Mouse (Mus musculus): ENCODE data around the gene Gm16181.

Gm16181 gene

GRCm38 (mm10) chr17:35245731-35246623, 25.3 kb downstream of the Gm16181 start:
- ATAC-seq (ENCODE audit: insufficient number of reproducible peaks, low FRiP score, low TSS enrichment): no peak

- ATAC-seq (ENCODE audit: insufficient number of reproducible peaks, low FRiP score, low TSS enrichment): no peak
These were observed 26.5 kb downstream of the Gm16181 start for GRCm38 (mm10) chr17:35247144-35247543.

- ATAC-seq (ENCODE audit: insufficient number of reproducible peaks, low FRiP score, low TSS enrichment): no peak
These were observed 28.4 kb downstream of the Gm16181 start for GRCm38 (mm10) chr17:35248986-35249385.

DNA sequence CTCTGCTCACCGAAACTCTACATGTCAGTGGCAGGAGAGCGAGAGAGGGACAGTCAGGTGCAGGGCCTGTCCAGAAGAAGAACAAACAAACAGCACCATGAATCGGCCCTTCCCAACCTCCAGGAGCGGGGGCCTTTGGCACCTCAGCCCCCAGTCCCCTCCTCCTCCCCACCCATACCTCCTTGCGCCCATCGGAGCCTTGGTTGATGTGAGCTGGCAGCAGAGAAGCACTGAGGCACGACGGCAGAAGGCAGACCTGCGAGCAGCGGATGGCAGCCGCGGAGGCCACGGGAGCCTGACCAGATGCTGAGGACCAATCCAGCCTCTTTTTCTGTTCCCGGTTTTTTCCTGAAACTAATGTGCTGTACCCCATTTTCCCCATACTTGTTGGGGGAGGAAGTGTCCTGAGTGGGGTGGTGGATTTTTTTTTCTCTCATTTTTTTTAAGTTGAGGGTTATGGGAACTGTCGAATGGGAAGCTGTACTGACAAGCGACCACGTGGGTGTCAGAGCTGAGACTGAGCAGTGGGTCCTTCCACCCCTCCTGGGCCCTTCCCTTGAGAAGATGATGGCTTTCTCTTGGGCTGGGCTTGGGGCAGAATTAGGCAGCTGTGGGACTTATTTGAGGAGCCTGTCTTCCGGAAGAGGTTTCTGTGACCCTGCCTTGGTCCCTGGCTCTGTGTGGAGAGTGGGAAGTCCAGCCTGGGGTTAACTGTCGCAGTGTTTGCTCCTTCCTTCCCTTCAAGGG, 29.0 kb downstream of the Gm16181 start:
- no peak for ATAC-seq (ENCODE audit: insufficient number of reproducible peaks, low FRiP score, low TSS enrichment)

DNA sequence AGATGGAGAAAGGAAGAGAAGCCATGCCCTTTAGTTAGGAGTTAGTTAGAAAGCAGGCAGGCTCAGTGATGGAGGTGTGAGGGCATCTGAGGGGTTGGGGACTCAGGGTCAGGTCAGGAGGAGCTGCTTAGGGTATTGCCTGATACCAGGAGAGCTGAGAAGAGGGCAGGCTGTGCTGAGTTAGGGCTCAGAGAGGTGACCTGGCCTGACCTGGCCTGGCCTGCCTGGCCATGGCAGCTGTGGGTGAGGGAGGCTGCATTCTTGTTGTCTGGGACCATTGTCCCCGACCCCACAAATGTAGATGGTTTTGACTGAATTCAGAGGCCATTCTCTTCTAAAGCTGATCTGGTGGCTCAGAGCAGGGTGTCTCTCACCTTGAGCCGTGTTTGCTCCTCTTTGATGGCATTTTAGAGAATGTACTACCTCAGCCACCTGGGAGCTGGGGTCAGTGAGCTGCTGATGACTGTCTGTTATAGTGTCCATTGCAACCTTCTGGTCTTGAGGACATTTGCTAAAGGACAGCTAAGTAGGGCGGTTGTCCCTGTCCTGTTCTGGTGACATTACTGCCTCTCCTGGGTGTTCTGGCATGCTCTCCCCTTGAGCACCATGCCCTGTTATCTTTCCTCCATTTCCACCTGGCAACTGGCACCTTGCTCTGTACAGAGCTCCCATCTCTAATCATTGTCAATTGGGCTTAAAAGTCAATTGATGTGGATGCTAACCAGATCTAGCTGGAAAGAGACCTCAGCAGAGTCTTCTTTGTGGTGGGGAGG, 29.9 kb downstream of the Gm16181 start:
- no peak for ATAC-seq (ENCODE audit: insufficient number of reproducible peaks, low FRiP score, low TSS enrichment)

- no peak for ATAC-seq (ENCODE audit: insufficient number of reproducible peaks, low FRiP score, low TSS enrichment)
These were observed 30.6 kb downstream of the Gm16181 start for GRCm38 (mm10) chr17:35251162-35251719.

DNA sequence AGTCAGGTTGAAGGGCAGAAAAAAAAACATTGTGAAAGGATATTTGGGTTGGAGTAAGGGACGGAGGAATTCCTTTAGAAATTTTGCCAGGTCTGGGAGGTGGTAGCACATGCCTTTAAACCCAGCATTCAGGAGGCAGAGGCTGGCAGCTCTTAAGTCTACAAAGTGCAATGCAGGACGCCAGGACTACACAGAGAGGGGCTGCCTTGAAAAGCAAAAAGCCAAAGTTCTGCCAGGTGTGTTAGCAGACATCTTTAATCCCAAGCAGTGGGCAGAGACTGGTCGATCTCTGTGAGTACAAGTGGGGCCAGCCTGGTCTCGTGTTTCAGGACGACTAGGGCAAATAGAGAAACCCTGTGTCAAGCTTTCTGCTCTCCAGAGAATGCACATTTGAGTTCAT, 31.3 kb downstream of the Gm16181 start:
- no peak for ATAC-seq (ENCODE audit: insufficient number of reproducible peaks, low FRiP score, low TSS enrichment)

DNA sequence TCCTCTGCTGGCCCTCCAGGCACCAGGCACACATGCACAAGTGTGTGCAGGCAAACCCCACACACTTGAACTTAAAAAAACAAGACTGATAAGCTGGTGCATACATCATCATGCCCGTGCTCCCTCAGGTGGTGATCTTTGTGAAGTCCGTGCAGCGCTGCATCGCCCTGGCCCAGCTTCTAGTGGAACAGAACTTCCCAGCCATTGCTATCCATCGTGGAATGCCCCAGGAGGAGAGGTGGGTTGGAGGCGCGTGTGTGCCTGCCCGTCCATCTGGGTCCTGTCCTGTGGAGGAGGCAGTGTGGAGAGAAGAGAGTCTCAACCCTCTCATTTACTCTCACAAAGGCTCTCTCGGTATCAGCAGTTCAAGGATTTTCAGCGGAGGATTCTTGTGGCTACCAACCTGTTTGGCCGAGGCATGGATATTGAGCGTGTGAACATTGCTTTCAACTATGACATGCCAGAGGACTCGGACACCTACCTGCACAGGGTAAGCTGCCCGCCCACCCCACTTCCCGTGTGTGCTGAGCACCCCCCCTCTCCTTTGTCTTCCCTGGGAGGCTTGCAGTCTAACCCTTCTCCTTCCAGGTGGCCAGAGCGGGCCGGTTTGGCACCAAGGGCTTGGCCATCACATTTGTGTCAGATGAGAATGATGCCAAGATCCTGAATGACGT, 32.1 kb downstream of the Gm16181 start:
- no peak for ATAC-seq (ENCODE audit: insufficient number of reproducible peaks, low FRiP score, low TSS enrichment)

DNA sequence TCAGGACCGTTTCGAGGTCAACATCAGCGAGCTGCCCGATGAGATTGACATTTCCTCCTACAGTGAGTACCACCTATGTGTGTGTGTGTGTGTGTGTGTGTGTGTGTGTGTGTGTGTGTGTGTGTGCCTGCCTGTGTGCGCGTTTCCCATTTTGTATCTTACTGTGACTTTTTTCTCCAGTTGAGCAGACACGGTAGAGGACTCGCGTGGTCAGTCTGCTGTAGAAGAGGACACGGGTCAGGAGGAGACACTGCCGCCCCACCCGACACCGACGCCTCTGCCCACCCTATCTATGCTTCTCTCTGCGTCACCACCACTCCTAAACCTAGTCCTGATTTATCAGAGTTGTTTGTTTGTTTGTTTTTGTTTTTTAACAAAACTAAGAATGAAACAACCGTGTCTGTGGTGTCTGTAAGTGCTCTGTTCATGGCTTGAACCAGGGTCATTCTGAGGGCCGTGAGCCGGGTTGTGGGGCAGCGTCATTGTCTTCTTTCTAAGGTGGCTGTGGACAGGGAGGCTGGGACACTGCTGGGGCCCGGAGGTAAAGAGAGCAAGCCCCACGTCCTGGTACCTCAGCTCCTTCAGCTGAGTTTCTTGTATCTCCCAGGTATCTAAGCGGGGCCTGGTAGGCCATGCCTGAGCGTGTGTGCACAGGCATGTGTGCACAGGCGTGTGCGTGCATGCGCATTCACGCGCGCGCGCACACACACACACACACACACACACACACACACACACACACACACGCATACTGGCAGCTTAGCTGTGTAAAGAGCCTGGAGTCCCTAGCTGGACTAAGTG, 32.9 kb downstream of the Gm16181 start:
- ATAC-seq (ENCODE audit: insufficient number of reproducible peaks, low FRiP score, low TSS enrichment): no peak

DNA sequence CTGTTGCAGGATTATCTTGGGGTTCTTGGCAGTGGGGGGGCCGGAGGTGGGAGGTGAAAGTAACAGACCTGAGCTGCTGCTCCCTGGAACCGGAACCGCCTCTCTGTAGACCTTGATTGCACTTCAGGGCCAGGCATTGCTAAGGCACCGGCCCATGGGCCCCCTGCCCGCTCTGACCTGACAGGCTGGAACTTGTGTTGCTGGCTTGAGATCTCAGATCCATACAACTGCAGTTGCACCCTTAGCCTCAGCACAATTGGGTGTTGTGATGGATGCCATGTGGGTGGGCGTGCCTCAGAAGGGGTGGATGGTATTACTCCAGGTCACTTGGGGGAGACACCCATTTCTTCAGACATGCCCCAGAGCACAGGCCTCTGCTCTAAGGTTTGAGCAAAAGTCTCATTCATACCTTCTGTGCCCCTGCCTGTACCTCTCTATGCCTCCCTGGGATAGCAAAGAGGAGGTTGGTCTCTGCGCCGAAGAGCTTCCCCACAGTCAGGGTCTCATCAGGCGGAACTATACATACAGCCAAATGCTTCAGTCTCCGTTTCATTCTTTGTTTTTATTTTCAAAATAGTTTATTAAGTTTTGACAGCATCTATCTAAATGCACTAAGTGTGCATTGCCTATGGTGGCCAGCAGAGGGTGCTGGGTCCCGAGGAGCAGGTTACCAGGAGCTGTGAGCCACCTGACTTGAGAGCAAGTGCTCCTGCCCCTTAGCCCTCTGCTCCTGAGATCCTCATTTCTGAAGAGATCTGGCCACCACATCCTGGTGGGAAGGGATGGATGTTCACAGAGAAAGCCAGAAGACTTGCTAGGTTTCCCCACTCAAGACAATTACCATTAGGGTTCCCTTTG, 33.8 kb downstream of the Gm16181 start:
- no peak for ATAC-seq (ENCODE audit: insufficient number of reproducible peaks, low FRiP score, low TSS enrichment)

DNA sequence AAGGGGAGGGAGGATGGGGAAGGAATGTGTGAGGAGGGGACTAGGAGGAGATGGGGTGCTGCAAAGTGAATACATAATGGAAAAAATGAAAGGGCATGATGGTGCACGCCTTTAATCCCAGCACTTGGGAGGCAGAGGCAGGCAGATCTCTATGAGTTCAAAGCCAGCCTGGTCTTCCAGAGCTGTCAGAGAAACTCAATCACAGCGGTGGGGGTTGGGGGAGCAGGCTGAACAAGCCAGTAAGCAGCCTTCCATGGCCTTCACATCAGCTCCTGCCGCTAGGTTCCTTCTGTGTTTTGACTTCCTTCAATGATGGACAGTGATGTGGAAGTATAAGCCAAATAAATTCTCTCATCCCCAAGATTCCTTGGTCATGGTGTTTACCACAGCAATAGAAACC, 34.7 kb downstream of the Gm16181 start:
- no peak for ATAC-seq (ENCODE audit: insufficient number of reproducible peaks, low FRiP score, low TSS enrichment)

DNA sequence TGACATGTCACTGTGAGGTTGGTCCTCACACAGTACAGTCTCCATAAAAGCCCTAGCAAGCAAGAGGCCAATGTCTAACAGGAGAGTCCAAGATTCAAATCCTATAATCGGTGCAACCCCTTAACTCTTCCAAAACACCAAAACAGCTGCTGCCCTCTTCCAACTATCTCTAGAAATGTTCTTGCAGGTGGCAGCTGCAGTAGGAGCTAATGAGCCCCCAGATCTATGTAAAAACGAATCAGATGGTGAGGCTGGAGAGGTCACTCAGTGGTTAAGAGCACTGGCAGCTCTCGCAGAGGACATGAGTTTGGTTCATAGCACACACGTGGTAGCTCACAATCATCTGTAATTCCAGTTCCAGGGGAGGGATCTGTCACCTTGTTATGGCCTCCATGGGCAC, 35.1 kb downstream of the Gm16181 start:
- no peak for ATAC-seq (ENCODE audit: insufficient number of reproducible peaks, low FRiP score, low TSS enrichment)

DNA sequence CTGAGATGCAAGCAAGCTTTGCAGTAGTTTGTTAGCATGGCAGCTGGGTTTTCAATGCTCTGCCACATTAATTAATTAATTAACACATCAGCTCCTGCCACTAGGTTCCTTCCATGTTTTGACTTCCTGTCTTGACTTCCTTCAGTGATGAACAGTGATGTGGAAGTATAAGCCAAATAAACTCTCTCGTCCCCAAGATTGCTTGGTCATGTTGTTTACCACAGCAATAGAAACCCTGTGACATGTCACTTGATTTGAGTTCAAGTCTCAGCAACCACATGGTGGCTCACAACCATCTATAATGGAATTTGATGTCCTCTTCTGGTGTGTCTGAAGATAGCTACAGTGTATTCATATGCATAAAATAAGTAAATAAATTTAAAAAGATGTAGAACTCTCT, 36.7 kb downstream of the Gm16181 start:
- no peak for ATAC-seq (ENCODE audit: insufficient number of reproducible peaks, low FRiP score, low TSS enrichment)

GRCm38 (mm10) chr17:35257824-35258491, 37.3 kb downstream of the Gm16181 start:
- no peak; the same call in 1 of the 2 replicates for ATAC-seq (ENCODE audit: insufficient number of reproducible peaks, low FRiP score, low TSS enrichment)

DNA sequence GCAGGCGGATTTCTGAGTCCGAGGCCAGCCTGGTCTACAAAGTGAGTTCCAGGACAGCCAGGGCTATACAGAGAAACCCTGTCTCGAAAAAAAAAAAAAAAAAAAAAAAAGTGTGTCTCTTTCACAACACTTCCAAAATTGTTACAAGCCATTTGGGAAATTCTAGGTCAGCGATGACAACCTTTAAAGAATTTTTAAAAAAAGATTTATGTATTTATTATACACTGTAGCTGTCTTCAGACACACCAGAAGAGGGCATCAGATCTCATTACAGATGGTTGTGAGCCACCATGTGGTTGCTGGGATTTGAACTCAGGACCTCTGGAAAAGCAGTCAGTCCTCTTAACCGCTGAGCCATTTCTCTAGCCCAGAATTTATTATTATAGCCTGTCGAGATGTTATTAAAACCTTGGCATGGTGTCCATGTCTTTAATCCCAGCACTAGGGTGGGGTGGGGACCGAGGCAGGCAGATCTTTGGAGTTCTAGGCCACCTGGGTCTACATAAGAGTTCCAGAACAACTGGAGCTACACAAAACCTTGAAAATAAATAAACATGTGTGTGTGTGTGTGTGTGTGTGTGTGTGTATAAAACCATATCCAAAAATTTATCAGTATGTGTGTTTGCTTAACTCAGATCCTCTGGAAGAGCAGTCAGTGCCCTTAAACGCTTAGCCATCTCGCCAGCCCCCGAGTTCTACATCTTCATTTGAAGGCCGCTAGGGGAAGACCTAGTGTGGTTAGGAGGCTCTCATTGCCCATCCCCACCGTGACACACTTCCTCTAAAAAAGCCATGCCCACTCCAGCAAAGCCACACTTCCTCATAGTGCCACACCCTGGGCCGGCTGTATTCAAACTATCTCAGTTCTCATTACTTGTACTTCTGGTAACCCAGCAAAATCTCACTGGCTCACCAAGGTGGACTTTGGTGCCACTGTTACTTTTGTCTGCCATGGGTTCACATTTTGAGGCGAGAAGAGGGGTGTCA, 38.2 kb downstream of the Gm16181 start:
- no peak for ATAC-seq (ENCODE audit: insufficient number of reproducible peaks, low FRiP score, low TSS enrichment)

DNA sequence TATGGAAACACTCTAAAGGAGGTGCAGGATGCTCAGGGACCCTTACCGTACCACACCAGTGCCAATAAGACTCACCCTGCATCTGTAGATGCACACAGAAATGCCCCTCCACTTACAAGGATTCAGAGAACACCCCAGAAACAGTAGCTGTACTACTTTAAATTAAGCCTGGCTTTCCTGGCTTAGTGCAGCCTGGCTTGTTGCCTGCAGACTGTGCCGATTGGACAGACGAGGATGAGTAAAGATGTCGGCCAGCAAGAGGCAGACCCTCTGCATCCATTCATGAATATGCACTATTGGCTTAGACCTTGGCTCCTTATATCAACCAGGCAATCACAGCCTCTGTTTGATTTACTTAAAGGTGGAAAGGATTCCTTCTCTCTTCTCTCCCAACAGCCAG, 39.0 kb downstream of the Gm16181 start:
- ATAC-seq (ENCODE audit: insufficient number of reproducible peaks, low FRiP score, low TSS enrichment): no peak

GRCm38 (mm10) chr17:35261651-35262050, 41.0 kb downstream of the Gm16181 start:
- ATAC-seq (ENCODE audit: insufficient number of reproducible peaks, low FRiP score, low TSS enrichment): no peak
